Mouse (Mus musculus): Measurements from ENCODE around the gene Hsf4. TPM values are rescaled to one million over a fixed set of nuclear protein-coding genes. Genes with fewer than 3 reads are reported as not detected.
"Not testable (repeated sequence)": the region's sequence is repeated elsewhere in the genome, so short reads cannot be mapped to it uniquely, and the experiment has no call there.

The Hsf4 gene
- polyA plus RNA-seq, 1 experiment from 2014 or later, result 0.25 TPM

- H3K9ac ChIP-seq (replicated peaks; ENCODE audit: low read depth, low read length), result peak overlapping the region; percentile 59
- peak overlapping the region; percentile 84 for H3K4me2 ChIP-seq (ENCODE audit: low read length)
- H3K27me3 ChIP-seq (replicated peaks; ENCODE audit: control insufficient read depth, insufficient read depth, low read length), result no peaks in the 10 kb centered on the region
- under 1% methylated on average over 53 of the region's 53 CpGs for WGBS
- peaks cover 50% of the 10 kb centered on the region for H3K4me1 ChIP-seq (replicated peaks; ENCODE audit: control insufficient read depth, insufficient read depth, low read length)
- peak overlapping the region; percentile 61 for H3K4me3 ChIP-seq (replicated peaks; ENCODE audit: low read length)
- peak; percentile 91 for ATAC-seq
- no peaks in the 10 kb centered on the region for H3K36me3 ChIP-seq (ENCODE audit: control insufficient read depth, insufficient read depth)
- no peaks in the 10 kb centered on the region for H3K9me3 ChIP-seq (ENCODE audit: control insufficient read depth, low read length)
- H3K27ac ChIP-seq (ENCODE audit: low read length), result peak overlapping the region; percentile 91
These were observed 19.5 kb downstream of the Hsf4 start for GRCm38 (mm10) chr8:105288958-105289732.

GRCm38 (mm10) chr8:105289805-105290460 lies 20.3 kb downstream of the Hsf4 start, which contains the start of gene 4931428F04Rik:
Gene 4931428F04Rik, minus strand, starts transcription at chr8:105289864.
- Histone ChIP-seq H3K27ac (ENCODE audit: low read length) (peak within 1 kb of the TSS; percentile 91), H3K36me3 (ENCODE audit: control insufficient read depth, insufficient read depth) (no peaks in the 10 kb centered on the region), H3K9ac (replicated peaks; ENCODE audit: low read depth, low read length) (peak within 1 kb of the TSS; percentile 59), H3K4me1 (replicated peaks; ENCODE audit: control insufficient read depth, insufficient read depth, low read length) (peaks cover 50% of the 10 kb centered on the region), H3K9me3 (ENCODE audit: control insufficient read depth, low read length) (no peaks in the 10 kb centered on the region), H3K27me3 (replicated peaks; ENCODE audit: control insufficient read depth, insufficient read depth, low read length) (no peaks in the 10 kb centered on the region), H3K4me3 (replicated peaks; ENCODE audit: low read length) (peak within 1 kb of the TSS; percentile 61), H3K4me2 (ENCODE audit: low read length) (peak within 1 kb of the TSS; percentile 84)
- peak; percentile 16 for ATAC-seq
- WGBS, result 1% methylated on average over 43 of the region's 43 CpGs

GRCm38 (mm10) chr8:105290554-105291314 lies 21.1 kb downstream of the Hsf4 start:
- no peak for ATAC-seq
- H3K4me3 ChIP-seq (replicated peaks; ENCODE audit: low read length), result peak overlapping the region; percentile 61
- H3K4me2 ChIP-seq (ENCODE audit: low read length), result peak overlapping the region; percentile 84
- H3K27me3 ChIP-seq (replicated peaks; ENCODE audit: control insufficient read depth, insufficient read depth, low read length), result no peaks in the 10 kb centered on the region
- no peaks in the 10 kb centered on the region for H3K9me3 ChIP-seq (ENCODE audit: control insufficient read depth, low read length)
- 4% methylated on average over 31 of the region's 31 CpGs for WGBS
- peaks cover 44% of the 10 kb centered on the region for H3K4me1 ChIP-seq (replicated peaks; ENCODE audit: control insufficient read depth, insufficient read depth, low read length)
- H3K9ac ChIP-seq (replicated peaks; ENCODE audit: low read depth, low read length), result peak overlapping the region; percentile 59
- H3K36me3 ChIP-seq (ENCODE audit: control insufficient read depth, insufficient read depth), result no peaks in the 10 kb centered on the region
- H3K27ac ChIP-seq (ENCODE audit: low read length), result no peak overlapping the region

GRCm38 (mm10) chr8:105291364-105291763 lies 21.8 kb downstream of the Hsf4 start:
- H3K36me3 ChIP-seq (ENCODE audit: control insufficient read depth, insufficient read depth); ATAC-seq; H3K27me3 ChIP-seq (replicated peaks; ENCODE audit: control insufficient read depth, insufficient read depth, low read length); H3K4me2 ChIP-seq (ENCODE audit: low read length); H3K27ac ChIP-seq (ENCODE audit: low read length); H3K4me3 ChIP-seq (replicated peaks; ENCODE audit: low read length); H3K9me3 ChIP-seq (ENCODE audit: control insufficient read depth, low read length); H3K9ac ChIP-seq (replicated peaks; ENCODE audit: low read depth, low read length): not testable (repeated sequence)
- 88% methylated on average over 8 of the region's 8 CpGs for WGBS
- H3K4me1 ChIP-seq (replicated peaks; ENCODE audit: control insufficient read depth, insufficient read depth, low read length), result peaks cover 38% of the 10 kb centered on the region

GRCm38 (mm10) chr8:105291802-105292201 lies 22.2 kb downstream of the Hsf4 start:
- not testable (repeated sequence) for H3K4me3 ChIP-seq (replicated peaks; ENCODE audit: low read length); ATAC-seq; H3K9me3 ChIP-seq (ENCODE audit: control insufficient read depth, low read length); H3K27me3 ChIP-seq (replicated peaks; ENCODE audit: control insufficient read depth, insufficient read depth, low read length); H3K9ac ChIP-seq (replicated peaks; ENCODE audit: low read depth, low read length); H3K27ac ChIP-seq (ENCODE audit: low read length); H3K4me2 ChIP-seq (ENCODE audit: low read length); H3K36me3 ChIP-seq (ENCODE audit: control insufficient read depth, insufficient read depth)
- H3K4me1 ChIP-seq (replicated peaks; ENCODE audit: control insufficient read depth, insufficient read depth, low read length), result peaks cover 33% of the 10 kb centered on the region
- WGBS, result 71% methylated on average over 3 of the region's 3 CpGs

- no peak for ATAC-seq
- Histone ChIP-seq H3K4me2 (ENCODE audit: low read length) (no peak overlapping the region), H3K27ac (ENCODE audit: low read length) (no peak overlapping the region)
These were observed 22.9 kb downstream of the Hsf4 start for GRCm38 (mm10) chr8:105292471-105292870.

GRCm38 (mm10) chr8:105293405-105293804 lies 23.8 kb downstream of the Hsf4 start:
- Histone ChIP-seq H3K36me3 (ENCODE audit: control insufficient read depth, insufficient read depth) (no peaks in the 10 kb centered on the region), H3K9me3 (ENCODE audit: control insufficient read depth, low read length) (no peaks in the 10 kb centered on the region), H3K27me3 (replicated peaks; ENCODE audit: control insufficient read depth, insufficient read depth, low read length) (no peaks in the 10 kb centered on the region), H3K9ac (replicated peaks; ENCODE audit: low read depth, low read length) (no peak overlapping the region), H3K4me2 (ENCODE audit: low read length) (no peak overlapping the region), H3K4me3 (replicated peaks; ENCODE audit: low read length) (no peak overlapping the region), H3K27ac (ENCODE audit: low read length) (no peak overlapping the region), H3K4me1 (replicated peaks; ENCODE audit: control insufficient read depth, insufficient read depth, low read length) (peaks cover 26% of the 10 kb centered on the region)
- WGBS, result 69% methylated on average over 19 of the region's 19 CpGs
- ATAC-seq, result no peak

More at GRCm38 (mm10) chr8:105292471-105292870, 22.9 kb downstream of the Hsf4 start:
- Histone ChIP-seq H3K27me3 (replicated peaks; ENCODE audit: control insufficient read depth, insufficient read depth, low read length) (no peaks in the 10 kb centered on the region), H3K4me3 (replicated peaks; ENCODE audit: low read length) (no peak overlapping the region), H3K9ac (replicated peaks; ENCODE audit: low read depth, low read length) (no peak overlapping the region), H3K4me1 (replicated peaks; ENCODE audit: control insufficient read depth, insufficient read depth, low read length) (peaks cover 31% of the 10 kb centered on the region), H3K36me3 (ENCODE audit: control insufficient read depth, insufficient read depth) (no peaks in the 10 kb centered on the region), H3K9me3 (ENCODE audit: control insufficient read depth, low read length) (no peaks in the 10 kb centered on the region)
- 80% methylated on average over 7 of the region's 7 CpGs for WGBS

GRCm38 (mm10) chr8:105294776-105295175 lies 25.2 kb downstream of the Hsf4 start:
- Histone ChIP-seq H3K9ac (replicated peaks; ENCODE audit: low read depth, low read length) (no peak overlapping the region), H3K4me3 (replicated peaks; ENCODE audit: low read length) (no peak overlapping the region), H3K27ac (ENCODE audit: low read length) (no peak overlapping the region), H3K9me3 (ENCODE audit: control insufficient read depth, low read length) (no peaks in the 10 kb centered on the region), H3K4me2 (ENCODE audit: low read length) (no peak overlapping the region), H3K36me3 (ENCODE audit: control insufficient read depth, insufficient read depth) (peaks cover 1% of the 10 kb centered on the region), H3K27me3 (replicated peaks; ENCODE audit: control insufficient read depth, insufficient read depth, low read length) (no peaks in the 10 kb centered on the region), H3K4me1 (replicated peaks; ENCODE audit: control insufficient read depth, insufficient read depth, low read length) (peaks cover 32% of the 10 kb centered on the region)
- ATAC-seq, result no peak
- WGBS, result 65% methylated on average over 9 of the region's 9 CpGs

- Histone ChIP-seq H3K9ac (replicated peaks; ENCODE audit: low read depth, low read length) (no peak overlapping the region), H3K27me3 (replicated peaks; ENCODE audit: control insufficient read depth, insufficient read depth, low read length) (no peaks in the 10 kb centered on the region), H3K27ac (ENCODE audit: low read length) (no peak overlapping the region), H3K36me3 (ENCODE audit: control insufficient read depth, insufficient read depth) (peaks cover 6% of the 10 kb centered on the region), H3K4me3 (replicated peaks; ENCODE audit: low read length) (no peak overlapping the region), H3K4me1 (replicated peaks; ENCODE audit: control insufficient read depth, insufficient read depth, low read length) (peaks cover 27% of the 10 kb centered on the region), H3K4me2 (ENCODE audit: low read length) (no peak overlapping the region), H3K9me3 (ENCODE audit: control insufficient read depth, low read length) (no peaks in the 10 kb centered on the region)
- WGBS, result 74% methylated on average over 11 of the region's 11 CpGs
- no peak for ATAC-seq
These were observed 25.7 kb downstream of the Hsf4 start for GRCm38 (mm10) chr8:105295256-105295655.
